ENCODE assay signal across 12 mouse cellular contexts in the genomic region with DNA sequence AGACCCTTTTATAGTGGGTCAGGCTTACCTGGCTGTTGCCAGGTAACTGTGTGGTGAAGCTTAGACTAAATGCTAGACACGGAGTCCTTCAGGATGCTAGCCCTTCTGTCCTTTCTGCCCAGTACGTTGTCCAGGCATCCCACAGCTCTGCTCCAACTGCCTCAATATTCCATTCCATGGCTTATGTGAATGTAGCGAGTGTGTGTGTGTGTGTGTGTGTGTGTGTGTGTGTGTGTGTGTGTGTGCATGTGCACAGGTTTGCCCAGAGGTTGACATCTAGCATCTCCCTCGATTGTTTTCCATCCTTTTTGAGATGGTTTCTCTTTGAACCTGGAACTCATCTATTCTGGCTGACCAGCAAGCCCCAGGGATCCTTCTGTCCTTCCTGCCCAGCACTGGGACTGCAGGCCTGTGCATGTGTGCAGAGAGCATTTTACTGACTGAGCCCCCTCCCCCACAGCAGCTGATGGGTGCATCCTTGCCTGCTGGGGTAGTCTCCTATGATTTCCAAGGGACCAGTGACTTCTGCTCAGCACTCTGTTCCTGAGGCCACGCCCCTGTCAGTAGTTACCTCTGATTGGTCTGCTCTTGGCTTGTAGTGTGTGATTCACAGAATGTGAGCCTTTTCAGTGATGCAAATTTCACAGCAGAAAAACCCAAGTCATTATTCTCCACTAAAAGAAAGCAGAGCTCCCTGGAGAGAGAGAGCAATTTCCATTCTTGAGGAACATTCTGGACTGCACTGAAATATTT. TPM values are rescaled to one million over a fixed set of nuclear protein-coding genes. Genes with fewer than 3 reads are reported as not detected.
DNase-seq lines count a peak whose midpoint lies in the region; ATAC-seq lines count a peak whose summit lies in the region.
"Had no signal": no experiment of that assay in that cellular context is flagged by ENCODE, and none has a peak within 500 bp of the region (broad histone marks: within the 10 kb centered on the region; RNA-seq: fewer than 3 reads in every experiment).

No protein-coding gene starts in this region.

- no peaks in the 10 kb centered on the region for H3K36me3 ChIP-seq in forebrain, embryonic 12.5 days (replicated peaks)
- H3K36me3 ChIP-seq in midbrain, embryonic 12.5 days, result no peaks in the 10 kb centered on the region
- H3K36me3 ChIP-seq: liver, embryonic 15.5 days had no signal

- no peak overlapping the region for H3K4me3 ChIP-seq in forebrain, embryonic 12.5 days (replicated peaks)
- H3K4me3 ChIP-seq in midbrain, embryonic 12.5 days, result no peak overlapping the region
- H3K4me3 ChIP-seq: liver, embryonic 15.5 days had no signal

- no peak overlapping the region for H3K4me2 ChIP-seq in forebrain, embryonic 12.5 days
- H3K4me2 ChIP-seq in midbrain, embryonic 12.5 days (replicated peaks), result no peak overlapping the region
- H3K4me2 ChIP-seq: liver, embryonic 15.5 days had no signal

- intact Hi-C loops in heart, postnatal 25 days (cut with DNase I), result no loop called here

- DNase-seq in heart, adult 18-20 months, result peak; percentile 13 to 15
- DNase-seq in heart, postnatal 25 days (ENCODE audit: low spot score), result no peak
- DNase-seq in Muller cell, postnatal 12 days (ENCODE audit: inconsistent ontology term), result peak; percentile 11
- DNase-seq in spleen, postnatal 10 days (ENCODE audit: low spot score in 2 of 2), result no peak
- DNase-seq in gastrocnemius, adult 8-10 months (ENCODE audit: low spot score in 2 of 2), result no peak
- DNase-seq in cerebellum, adult 9-10 months, result no peak
- DNase-seq: layer of hippocampus, adult 9-11 months had no signal

- H3K27me3 ChIP-seq in forebrain, embryonic 12.5 days, result no peaks in the 10 kb centered on the region
- H3K27me3 ChIP-seq in midbrain, embryonic 12.5 days, result no peaks in the 10 kb centered on the region
- H3K27me3 ChIP-seq: liver, embryonic 15.5 days had no signal

- peak; percentile 82 for ATAC-seq in forebrain, embryonic 12.5 days (ENCODE audit: low FRiP score)
- peak; percentile 84 for ATAC-seq in midbrain, embryonic 12.5 days (ENCODE audit: low FRiP score, low read depth)

- no peaks in the 10 kb centered on the region for H3K9me3 ChIP-seq in forebrain, embryonic 12.5 days
- H3K9me3 ChIP-seq in midbrain, embryonic 12.5 days, result no peaks in the 10 kb centered on the region
- H3K9me3 ChIP-seq: liver, embryonic 15.5 days had no signal

- WGBS in forebrain, embryonic 12.5 days, result 67% methylated on average over 5 of the region's 5 CpGs
- WGBS in midbrain, embryonic 12.5 days, result 62% methylated on average over 5 of the region's 5 CpGs

- H3K9ac ChIP-seq in forebrain, embryonic 12.5 days, result no peak overlapping the region
- no peak overlapping the region for H3K9ac ChIP-seq in midbrain, embryonic 12.5 days (replicated peaks)
- H3K9ac ChIP-seq: liver, embryonic 15.5 days had no signal

- peaks cover 27% of the 10 kb centered on the region for H3K4me1 ChIP-seq in forebrain, embryonic 12.5 days
- peaks cover 20% of the 10 kb centered on the region for H3K4me1 ChIP-seq in midbrain, embryonic 12.5 days
- H3K4me1 ChIP-seq: liver, embryonic 15.5 days had no signal

- no peak overlapping the region for H3K27ac ChIP-seq in forebrain, embryonic 12.5 days
- H3K27ac ChIP-seq in midbrain, embryonic 12.5 days (replicated peaks), result peak overlapping the region; percentile 5; the same call in 1 of the 2 replicates
- H3K27ac ChIP-seq: liver, embryonic 15.5 days; stomach, postnatal 0 days had no signal

RNA-seq across cellular contexts. Expression of a gene that starts 33.2 kb away (rescaled TPM):
- not detected for total RNA-seq in heart, adult 18-20 months (2021)
- under 1 TPM in 1 of 2 experiments, not detected in 1; 0.08 TPM for total RNA-seq in heart, postnatal 25 days (2021)
- not detected in 2 replicates for polyA plus RNA-seq in forebrain, embryonic 12.5 days (2016; fragmentation: Nextera tagmentation; extraction: Ambion mirVana)
- not detected in 2 replicates for polyA plus RNA-seq in midbrain, embryonic 12.5 days (2016; fragmentation: Nextera tagmentation; extraction: Ambion mirVana)
- not detected for total RNA-seq in gastrocnemius, adult 8-10 months (2022)

RNA-seq across cellular contexts. Expression of a gene that starts 48.5 kb away (rescaled TPM):
- 100 to 1,000 TPM; 105 to 115 TPM for total RNA-seq in heart, adult 18-20 months (2021)
- total RNA-seq in heart, postnatal 25 days (2021), result 10 to 100 TPM; 88.1 to 93.4 TPM
- 19.2 and 22.1 TPM in 2 replicates for polyA plus RNA-seq in forebrain, embryonic 12.5 days (2016; fragmentation: Nextera tagmentation; extraction: Ambion mirVana)
- polyA plus RNA-seq in midbrain, embryonic 12.5 days (2016; fragmentation: Nextera tagmentation; extraction: Ambion mirVana), result 22.5 and 23.4 TPM in 2 replicates
- total RNA-seq in gastrocnemius, adult 8-10 months (2022), result 10 to 100 TPM; 68.7 to 80.5 (median 79.1) TPM

RNA-seq across cellular contexts. Expression of a gene that starts 52.1 kb away (rescaled TPM):
- total RNA-seq in heart, adult 18-20 months (2021), result 1 to 10 TPM in 1 of 2 experiments, not detected in 1; 1.3 TPM
- under 1 TPM; 0.42 to 0.59 TPM for total RNA-seq in heart, postnatal 25 days (2021)
- 0.13 TPM in 1 of 2 replicates, not detected in the other for polyA plus RNA-seq in forebrain, embryonic 12.5 days (2016; fragmentation: Nextera tagmentation; extraction: Ambion mirVana)
- polyA plus RNA-seq in midbrain, embryonic 12.5 days (2016; fragmentation: Nextera tagmentation; extraction: Ambion mirVana), result 0.13 and 0.14 TPM in 2 replicates
- not detected for total RNA-seq in gastrocnemius, adult 8-10 months (2022)
- total RNA-seq: hematopoietic stem cell, adult 5-6 weeks had no signal
- polyA plus RNA-seq: liver, embryonic 15.5 days had no signal

Comparison
In these comparisons a context has a peak if more than half of its experiments do, and no peak if none do; other contexts are left out.
1. DNase-seq: peak in heart, adult 18-20 months (2 of 2) and Muller cell, postnatal 12 days (single experiment); none in heart, postnatal 25 days (single experiment), spleen, postnatal 10 days (0 of 2), gastrocnemius, adult 8-10 months (0 of 2) and cerebellum, adult 9-10 months (single experiment).